Mouse (Mus musculus): ENCODE measurements at regions not wholly inside any gene's neighbourhood (a gene's known extent, or its start where the extent isn't known, plus 50 kb on each side); places are given as distances from the start of the nearest gene placed in this dataset.

- Histone ChIP-seq H3K4me2 (ENCODE audit: insufficient read depth, low read depth, poor library complexity, severe bottlenecking) (no peak overlapping the region), H3K36me3 (replicated peaks in 1 of 2; ENCODE audit: control insufficient read depth in 1 of 2, insufficient read depth in 1 of 2, low read length in 1 of 2) (no peaks in the 10 kb centered on the region), H3K4me1 (ENCODE audit: control insufficient read depth in 1 of 2, insufficient read depth in 2 of 2) (no peaks in the 10 kb centered on the region), H3K9ac (ENCODE audit: insufficient read depth, low read depth) (no peak overlapping the region), H3K27ac (ENCODE audit: insufficient read depth, low read depth) (no peak overlapping the region), H3K9me3 (replicated peaks; ENCODE audit: low read length) (no peaks in the 10 kb centered on the region), H3K4me3 (replicated peaks in 1 of 3; ENCODE audit: low read depth in 2 of 3, low read length in 2 of 3, poor library complexity in 1 of 3) (no peak overlapping the region), H3K79me2 (replicated peaks; ENCODE audit: control insufficient read depth, extremely low read depth, insufficient read depth, poor library complexity, severe bottlenecking) (no peaks in the 10 kb centered on the region), H3K27me3 (replicated peaks) (no peaks in the 10 kb centered on the region)
- in situ Hi-C loops (cut with MboI; ENCODE audit: low pct_ligation_motif_present, low pct_unique_long_range_greater_than_20kb, low sequenced_read_pairs) (no loop called here), dilution Hi-C loops (cut with MboI; ENCODE audit: extremely low pct_ligation_motif_present, extremely low pct_unique_long_range_greater_than_20kb, low sequenced_read_pairs) (no loop called here)
- DNase-seq (ENCODE audit: extremely low read depth): no peak
- TF ChIP-seq ZKSCAN1 (IDR thresholded peaks at IDR 0.05; ENCODE audit: borderline replicate concordance, low read depth, low read length) (no peak), UBTF (IDR thresholded peaks at IDR 0.05; ENCODE audit: low read depth, low read length) (no peak), POLR2A (IDR thresholded peaks at IDR 0.05; ENCODE audit: low read depth, low read length) (no peak), CHD1 (IDR thresholded peaks at IDR 0.05; ENCODE audit: low read depth, low read length) (no peak), TCF12 (IDR thresholded peaks at IDR 0.05; ENCODE audit: low read depth, low read length) (no peak), BHLHE40 (IDR thresholded peaks at IDR 0.05; ENCODE audit: low read depth, low read length) (no peak), RCOR1 (conservative IDR thresholded peaks at IDR 0.05; ENCODE audit: low read depth, low read length) (no peak), NRF1 (IDR thresholded peaks at IDR 0.05; ENCODE audit: low read depth, low read length) (no peak), ETS1 (conservative IDR thresholded peaks at IDR 0.05; ENCODE audit: low read depth, low read length) (no peak)
Observed at GRCm38 (mm10) chr2:56028958-56029357, 593.2 kb downstream of the Kcnj3 start.

Data from CH12.LX (cell line).